Mouse (Mus musculus): ENCODE results near the gene Uvrag. TPM values are rescaled to one million over a fixed set of nuclear protein-coding genes. Genes with fewer than 3 reads are reported as not detected.

Uvrag gene
- polyA plus RNA-seq, 1 experiment, result 16.8 TPM

DNA sequence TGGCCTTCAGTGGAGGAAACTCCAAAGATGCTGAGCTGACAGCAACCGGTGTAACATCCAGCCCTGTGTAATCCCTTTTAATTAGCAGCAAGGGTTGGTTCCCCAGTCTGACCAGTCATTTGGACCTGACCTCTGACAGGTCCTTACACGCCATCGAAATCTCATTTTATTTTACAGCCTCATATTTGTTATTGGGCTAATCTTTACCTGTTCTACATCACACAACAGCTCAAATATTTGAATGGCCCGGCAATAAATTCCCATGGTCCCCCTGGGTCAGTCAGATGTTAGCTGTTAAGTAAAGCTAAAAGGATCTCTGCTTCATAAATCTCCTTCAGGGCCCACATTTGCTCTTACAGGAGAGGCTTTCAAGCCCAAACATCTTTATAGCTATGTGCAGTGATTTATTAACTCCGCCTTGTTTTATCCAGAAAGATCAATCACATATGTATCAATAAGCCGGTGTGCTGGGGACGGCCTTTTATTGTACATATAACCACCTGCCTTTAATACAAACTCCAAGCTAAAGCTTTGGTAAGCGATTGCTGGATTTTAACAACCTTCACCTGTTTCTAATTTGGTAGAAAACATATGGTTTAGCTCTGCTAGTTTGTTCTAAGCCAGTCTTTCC, 183.7 kb downstream of the Uvrag start:
- no peak for DNase-seq (ENCODE audit: extremely low spot score in 1 of 2, low spot score in 1 of 2)

DNA sequence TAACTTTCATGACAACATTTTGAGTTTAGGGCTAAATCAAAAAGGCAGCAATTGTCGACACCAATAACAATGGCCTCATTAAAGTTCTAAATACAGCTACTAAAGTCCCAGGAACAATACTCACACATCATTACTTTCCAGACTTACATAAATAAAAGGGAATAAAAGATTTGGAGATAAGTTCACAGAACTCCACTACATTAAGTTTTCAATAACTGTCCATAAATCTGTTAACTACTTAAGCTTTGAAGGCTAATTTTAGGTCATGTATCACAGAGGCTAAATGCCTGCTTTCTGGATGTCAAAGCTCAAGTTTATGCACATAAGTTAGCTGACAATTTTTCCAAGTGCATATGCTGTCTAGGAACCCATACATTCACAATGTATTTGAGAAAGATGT, 184.3 kb downstream of the Uvrag start:
- no peak for DNase-seq (ENCODE audit: extremely low spot score in 1 of 2, low spot score in 1 of 2)

DNA sequence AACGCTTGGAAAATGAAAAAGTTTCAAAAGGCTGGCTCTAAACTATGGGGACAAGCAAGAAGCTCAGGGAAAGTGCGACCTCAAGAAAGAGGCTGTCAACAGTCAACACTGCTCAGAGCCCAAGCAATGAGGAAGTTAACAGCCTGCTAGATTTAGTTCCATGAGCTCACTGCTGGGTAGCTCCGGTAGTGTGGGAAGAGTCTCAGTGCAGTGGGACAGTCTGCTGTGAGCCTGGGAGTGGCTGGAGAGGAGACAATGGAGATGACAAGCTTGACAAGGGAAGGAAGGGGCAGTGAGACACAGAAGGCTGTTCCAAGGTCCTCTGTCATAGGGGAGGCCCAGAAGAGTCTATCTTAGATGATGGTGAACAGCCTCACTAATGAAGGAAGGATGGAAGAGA, 187.3 kb downstream of the Uvrag start:
- DNase-seq (ENCODE audit: extremely low spot score in 1 of 2, low spot score in 1 of 2), result no peak

DNA sequence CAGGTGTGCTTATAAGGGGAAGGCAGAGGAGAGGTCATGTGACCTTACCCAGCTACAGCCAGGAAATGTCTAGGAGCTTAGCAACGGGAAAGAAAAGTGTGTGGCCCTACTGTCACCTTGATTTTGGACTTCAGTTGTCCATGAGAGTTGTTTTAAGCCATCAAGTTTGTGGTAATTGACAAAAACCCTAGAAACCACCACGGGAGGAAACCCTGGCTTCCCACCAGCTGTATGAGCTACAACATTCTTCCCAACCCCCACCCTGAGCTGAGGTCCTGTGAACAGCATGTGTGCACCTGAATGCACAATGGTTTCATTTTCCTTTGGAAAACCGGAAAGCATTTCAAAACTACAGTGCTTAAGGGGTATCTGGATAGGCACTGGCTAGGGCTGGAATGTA, 196.0 kb downstream of the Uvrag start:
- DNase-seq (ENCODE audit: extremely low spot score in 1 of 2, low spot score in 1 of 2), result no peak

DNA sequence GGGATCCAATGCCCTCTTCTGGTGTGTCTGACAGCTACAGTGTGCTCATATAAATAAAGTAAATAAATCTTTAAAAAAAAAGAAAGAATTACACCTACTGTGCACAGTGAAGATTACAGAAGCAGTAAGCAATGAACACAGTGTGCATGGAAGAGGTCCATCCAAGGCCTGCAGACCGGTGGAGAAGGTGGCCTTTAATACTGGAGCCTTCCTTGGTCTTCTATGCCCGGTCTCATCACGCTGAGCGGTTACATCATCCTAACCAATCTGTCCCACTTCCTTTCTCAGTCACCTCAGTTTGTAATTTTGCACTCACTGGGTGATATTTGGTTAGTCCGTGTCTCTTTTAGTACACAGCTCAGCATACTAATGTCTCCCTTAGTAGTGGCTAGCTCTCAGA, 197.3 kb downstream of the Uvrag start:
- DNase-seq (ENCODE audit: extremely low spot score in 1 of 2, low spot score in 1 of 2), result no peak

DNA sequence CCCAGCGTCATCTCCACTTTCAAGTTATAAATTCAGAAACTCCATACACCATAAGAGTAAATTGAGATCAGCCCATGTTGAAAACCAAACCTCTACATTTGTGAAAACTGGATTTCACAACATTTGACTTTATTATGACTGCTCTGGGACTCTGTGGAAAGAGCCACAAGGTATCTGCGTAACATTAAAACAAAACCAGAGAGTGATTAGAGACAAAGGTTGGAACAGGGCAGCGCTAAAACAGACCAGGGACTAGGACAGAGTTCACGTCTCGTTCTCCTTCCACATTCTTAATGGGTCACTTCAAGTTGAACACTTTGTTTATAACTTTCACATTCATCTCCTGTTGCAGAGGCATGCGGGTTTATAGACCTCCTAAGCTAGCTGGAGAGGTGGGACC, 198.2 kb downstream of the Uvrag start:
- no peak for DNase-seq (ENCODE audit: extremely low spot score in 1 of 2, low spot score in 1 of 2)

DNA sequence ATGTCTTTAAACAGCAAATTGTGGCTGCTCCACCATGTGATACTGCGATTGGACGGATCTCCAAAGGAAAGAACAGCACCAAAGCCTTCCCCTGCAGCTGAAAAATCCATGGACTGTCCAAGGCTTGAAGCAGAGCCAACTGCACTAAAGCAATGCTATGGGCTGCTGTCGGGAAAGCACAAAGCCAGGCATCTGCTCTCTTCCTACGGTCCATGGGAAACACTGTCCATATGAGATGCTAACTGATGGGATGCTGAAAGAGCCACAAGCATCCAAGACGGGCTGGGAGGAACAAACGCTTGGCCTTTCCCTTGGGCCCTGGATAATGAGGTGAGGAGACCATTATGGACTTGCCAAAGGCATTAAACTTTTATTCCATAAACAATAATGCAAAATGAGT, 201.7 kb downstream of the Uvrag start:
- no peak for DNase-seq (ENCODE audit: extremely low spot score in 1 of 2, low spot score in 1 of 2)

DNA sequence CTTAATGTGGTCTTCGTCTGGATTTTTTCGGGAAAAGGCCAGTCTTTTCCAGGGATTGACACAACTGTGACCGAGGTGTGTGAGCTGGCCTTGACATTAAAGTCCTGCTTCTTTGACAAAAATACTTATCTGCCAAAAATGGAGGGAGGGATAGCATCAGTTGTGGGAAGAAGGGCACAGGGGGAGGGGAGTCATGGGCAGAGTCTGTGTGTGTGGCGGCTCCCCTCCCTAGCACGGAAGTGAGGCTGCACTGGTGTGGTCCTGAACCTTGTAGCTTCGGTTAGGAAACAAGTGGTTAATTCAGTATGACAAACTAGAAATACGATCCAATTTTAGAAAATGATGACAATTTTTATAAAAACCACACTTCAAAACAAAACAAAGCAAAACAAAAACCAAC, 202.3 kb downstream of the Uvrag start:
- no peak for DNase-seq (ENCODE audit: extremely low spot score in 1 of 2, low spot score in 1 of 2)

DNA sequence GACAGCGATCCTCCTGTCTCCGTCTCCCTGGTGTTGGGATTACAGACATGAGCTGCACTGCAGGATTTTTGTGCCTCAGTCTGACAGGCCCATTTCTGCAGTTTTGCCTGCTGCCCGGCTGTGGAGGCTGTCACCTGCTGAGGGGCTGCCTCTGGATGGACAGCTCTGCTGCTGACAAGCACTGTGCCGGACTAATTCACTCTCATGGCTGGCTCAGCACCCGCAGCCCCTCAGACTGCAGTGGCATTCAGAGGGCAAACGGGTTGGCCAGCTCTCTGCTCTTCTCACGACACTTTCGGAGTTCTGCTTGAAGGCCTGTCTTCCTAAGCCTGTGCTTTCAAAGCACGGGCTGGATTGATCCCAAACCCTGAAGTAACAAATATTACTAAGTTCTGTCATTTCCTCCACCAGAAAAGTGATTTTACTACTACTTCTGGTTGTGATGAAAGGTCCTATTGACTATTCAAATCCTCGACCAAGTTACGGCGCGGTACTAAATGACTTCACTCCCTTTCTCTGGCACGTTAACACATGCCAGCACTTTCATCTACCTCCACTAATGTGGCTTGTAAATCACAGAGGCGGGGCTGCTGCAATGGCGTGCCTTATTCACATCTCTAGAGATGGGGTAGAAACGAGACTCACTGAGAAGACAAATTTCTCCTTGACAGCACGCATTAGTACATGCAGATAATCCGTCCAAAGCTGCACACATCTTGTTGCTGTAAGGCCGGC, 203.7 kb downstream of the Uvrag start:
- DNase-seq (ENCODE audit: extremely low spot score in 1 of 2, low spot score in 1 of 2), result no peak

DNA sequence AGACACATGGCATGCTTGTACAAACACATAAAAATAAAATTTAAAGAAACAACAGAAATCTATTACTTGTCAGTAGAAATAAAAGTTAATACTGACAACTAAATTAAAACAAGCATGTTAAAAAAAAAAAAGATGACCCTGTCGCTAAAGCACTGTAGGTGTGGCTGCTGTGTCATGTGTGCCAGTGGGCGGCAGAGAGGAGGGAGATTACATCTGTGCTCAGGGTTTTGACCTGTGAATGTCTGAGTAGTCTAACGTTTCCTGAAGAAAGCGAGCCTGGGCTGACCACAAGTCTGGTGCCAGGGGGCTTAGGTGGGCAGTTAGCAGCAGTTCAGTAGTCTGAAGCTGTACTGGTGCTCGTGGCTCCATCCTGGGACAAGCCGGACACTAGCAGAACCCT, 205.2 kb downstream of the Uvrag start:
- no peak for DNase-seq (ENCODE audit: extremely low spot score in 1 of 2, low spot score in 1 of 2)

DNA sequence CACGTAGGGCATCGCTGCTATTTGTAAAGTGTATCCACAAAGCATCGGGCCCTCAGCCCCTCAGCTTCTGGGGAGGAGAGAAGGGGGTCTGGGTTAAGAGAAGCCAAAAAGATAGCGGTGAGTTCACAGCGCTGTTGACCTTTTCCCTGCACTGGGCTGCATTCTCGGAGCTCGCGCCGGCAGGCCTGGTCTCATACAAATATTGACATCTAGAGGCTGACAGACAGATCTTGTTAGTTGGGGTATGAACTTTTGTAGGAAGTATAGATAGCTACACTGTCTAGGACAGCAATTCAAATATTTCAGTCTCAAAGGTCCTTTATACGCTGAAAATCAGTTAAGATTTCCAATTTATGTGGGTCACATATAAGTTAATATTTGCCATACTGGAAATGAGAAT, 205.7 kb downstream of the Uvrag start:
- no peak for DNase-seq (ENCODE audit: extremely low spot score in 1 of 2, low spot score in 1 of 2)

DNA sequence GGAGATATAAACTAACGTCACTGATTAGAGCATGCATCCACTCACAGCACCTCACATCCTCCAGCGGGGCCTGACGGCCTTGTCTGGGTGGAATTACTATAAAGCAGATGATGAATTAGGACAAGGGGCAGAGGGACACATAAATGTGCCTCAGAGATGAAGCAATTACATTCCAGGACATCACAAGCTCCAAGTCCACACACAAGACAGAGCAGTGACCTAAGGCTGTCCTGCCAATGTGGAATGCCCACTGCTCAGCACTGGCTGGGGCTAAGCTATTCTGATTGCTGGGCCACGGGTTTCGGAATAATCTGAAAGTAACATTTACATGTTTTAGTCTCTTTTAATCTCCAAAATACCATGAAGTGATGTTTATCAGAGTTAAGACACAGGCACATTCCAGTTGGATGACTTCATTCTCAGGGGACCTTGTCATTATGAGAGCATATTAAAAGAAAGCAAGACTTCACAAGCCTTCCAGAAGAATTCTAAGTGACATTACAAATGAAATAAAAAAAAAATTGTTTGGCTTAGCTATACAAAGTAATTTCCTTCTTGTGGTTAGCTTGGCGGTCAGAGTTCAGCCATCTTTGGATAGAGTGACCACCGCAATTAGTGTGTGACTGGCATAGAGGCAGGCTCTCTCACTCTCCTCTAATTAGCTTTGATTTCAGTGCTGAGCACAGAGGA, 212.5 kb downstream of the Uvrag start:
- DNase-seq (ENCODE audit: extremely low spot score in 1 of 2, low spot score in 1 of 2), result no peak

DNA sequence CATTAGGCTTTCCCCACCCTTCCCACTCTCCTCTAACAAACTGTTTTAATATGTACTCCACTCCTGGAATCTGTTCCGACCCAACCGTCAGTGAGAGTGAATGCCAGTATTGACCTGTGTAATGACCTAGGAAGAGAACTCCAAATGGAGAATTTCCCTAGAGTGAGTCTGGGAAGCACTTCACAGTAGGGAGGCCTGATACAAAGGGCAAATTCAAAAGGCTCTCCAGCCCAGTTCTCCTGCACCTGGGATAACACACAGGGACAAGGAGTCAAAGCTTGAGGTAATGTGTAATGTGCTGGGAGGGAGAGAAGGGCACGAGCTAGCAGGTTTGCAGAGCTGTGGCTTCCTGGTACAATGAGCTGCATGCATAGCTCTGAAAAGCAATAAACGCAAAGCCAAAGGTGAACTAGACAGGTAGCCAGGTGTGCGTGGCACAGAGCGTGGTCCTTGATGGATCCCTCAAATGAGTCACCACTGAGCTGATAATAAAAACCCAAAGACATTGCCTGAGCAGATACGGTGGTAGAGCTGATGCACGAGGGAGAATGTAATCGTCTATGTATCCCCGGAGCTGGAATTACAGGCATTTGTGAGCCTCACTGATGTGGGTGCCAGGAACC, 213.9 kb downstream of the Uvrag start:
- DNase-seq (ENCODE audit: extremely low spot score in 1 of 2, low spot score in 1 of 2), result no peak

DNA sequence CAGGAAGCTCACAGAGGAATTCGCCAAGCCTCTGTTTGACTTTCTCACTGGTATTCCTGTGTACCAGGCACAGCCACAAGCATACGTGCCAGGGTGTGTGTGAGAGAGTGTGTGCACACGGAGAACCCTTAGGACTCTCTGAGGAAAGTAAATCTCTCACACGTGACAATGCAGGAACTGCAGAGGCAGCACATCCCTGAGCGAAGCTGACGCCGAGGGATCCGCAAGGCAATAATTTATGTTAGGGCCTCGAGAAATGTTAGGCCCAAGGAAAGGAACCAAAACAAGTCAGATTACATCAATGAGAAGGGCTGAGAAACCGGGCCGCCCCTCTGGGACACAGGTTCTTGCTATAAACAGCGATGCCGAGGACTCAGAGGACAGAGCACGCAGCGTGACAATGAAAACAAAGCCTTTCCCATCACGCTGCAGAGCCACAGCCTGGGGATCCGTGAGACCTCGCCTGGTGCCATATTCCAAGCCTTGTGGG, 216.5 kb downstream of the Uvrag start:
- DNase-seq (ENCODE audit: extremely low spot score in 1 of 2, low spot score in 1 of 2), result peak in 1 of 2 experiments; percentile 26

DNA sequence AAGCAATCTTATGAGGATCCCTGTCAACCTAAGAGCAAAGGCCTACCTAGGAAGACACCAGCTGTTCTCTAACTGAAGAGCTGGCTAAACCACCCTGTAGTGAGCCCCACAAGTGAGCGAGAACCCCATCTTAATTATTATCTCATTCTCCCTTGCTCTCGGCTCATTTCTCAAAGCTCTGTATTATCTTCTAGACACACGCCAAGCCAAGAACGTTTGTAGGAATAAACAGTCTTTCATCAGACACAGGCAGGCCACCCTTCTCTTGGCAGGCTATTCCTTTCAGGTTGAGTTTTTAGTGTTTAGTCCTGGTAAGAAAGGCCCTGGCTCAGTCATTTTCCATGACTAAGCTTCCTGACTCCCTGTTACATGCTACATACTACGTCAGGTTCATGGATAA, 218.0 kb downstream of the Uvrag start:
- no peak for DNase-seq (ENCODE audit: extremely low spot score in 1 of 2, low spot score in 1 of 2)

DNA sequence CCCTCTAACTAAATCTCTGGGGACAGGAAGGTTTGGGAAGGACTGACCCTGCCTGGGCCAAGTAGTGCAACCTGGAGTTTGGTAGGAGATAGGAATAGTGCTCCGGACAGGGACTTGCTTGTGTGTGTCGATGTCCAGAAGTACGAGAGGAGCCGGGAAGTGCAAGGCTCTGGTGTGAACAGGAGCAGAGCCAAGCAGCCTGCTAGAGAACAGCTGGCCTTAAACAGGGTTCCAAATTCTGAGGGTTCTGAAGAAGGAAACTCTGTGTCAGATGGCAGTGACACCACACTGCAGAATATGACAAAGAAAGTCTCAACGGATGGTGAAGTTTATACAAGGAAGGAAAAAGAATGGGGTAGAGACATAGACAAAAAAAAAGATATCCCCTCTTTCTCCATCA, 223.5 kb downstream of the Uvrag start:
- no peak for DNase-seq (ENCODE audit: extremely low spot score in 1 of 2, low spot score in 1 of 2)

DNA sequence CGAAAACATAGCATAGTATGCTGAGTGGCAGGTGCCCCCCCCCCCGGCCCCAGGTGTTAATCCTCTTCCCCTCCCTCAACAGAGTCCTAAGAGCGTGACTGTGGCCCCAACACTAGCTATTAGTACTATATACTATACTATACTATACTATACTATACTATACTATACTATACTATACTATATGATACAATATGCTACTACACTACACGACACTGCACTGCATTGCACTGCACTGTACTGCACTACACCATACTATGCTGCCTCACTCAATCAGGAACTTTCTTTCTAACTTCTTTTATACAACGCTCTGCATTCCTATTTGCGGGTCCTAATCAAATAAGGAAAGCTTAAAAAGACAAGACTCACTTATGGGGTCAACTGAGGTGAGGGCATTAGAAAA, 224.4 kb downstream of the Uvrag start:
- DNase-seq (ENCODE audit: extremely low spot score in 1 of 2, low spot score in 1 of 2), result no peak

DNA sequence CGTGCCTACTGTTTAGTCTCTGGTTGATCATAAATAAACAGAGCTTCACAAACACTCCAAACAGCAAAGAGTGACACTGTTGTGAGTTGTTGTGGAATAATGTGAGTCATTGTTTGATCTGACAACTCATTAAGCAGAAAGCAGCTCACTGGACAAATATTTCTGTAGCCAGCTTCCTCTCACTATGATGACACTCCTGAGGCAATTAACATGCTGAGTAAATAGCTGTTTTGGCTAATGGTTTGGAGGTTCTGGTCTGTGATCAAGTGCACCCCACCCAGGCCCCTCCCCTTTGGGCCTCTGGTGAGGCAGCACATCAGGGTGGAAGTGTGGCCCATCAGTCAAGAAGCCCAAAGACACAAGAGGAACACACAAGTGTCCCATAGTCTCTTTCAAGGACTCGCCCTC, 228.0 kb downstream of the Uvrag start:
- DNase-seq (ENCODE audit: extremely low spot score in 1 of 2, low spot score in 1 of 2), result no peak

DNA sequence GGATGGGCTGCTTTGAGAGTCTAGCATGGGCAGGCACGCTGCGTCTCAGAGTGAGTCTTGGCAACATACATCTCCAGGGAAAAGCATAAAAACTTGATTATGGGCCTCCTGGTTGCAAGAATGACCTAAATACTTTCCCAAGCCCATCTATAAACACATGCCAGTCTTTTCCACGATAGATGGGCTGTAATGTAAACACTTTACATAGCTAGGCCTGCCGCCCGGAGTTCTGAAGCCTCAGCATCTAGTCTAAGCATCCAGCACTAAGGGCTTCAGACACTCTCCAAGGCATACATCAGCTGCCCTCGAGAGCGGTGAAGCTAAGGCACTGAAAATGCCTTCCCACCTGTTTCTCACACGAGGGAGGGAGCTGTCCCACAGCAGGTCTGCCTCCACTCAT, 229.7 kb downstream of the Uvrag start:
- no peak for DNase-seq (ENCODE audit: extremely low spot score in 1 of 2, low spot score in 1 of 2)

DNA sequence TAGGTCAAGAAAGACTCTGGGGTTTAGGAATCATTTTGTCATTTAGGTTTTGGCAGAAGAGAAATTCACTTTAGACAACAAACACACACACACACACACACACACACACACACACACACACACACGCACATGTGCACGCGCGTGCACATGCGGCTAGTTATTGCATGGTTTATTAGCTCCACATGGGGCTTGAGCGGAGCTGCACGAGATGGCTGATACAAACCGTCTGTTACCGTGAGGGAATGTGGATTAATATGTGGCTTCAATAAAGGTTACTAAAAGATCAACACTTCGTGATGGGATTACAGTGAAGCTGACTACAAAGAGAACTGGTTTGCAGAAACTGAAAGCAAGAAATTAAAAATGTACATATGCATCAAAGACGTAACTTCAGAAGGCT, 230.2 kb downstream of the Uvrag start:
- DNase-seq (ENCODE audit: extremely low spot score in 1 of 2, low spot score in 1 of 2), result no peak

DNA sequence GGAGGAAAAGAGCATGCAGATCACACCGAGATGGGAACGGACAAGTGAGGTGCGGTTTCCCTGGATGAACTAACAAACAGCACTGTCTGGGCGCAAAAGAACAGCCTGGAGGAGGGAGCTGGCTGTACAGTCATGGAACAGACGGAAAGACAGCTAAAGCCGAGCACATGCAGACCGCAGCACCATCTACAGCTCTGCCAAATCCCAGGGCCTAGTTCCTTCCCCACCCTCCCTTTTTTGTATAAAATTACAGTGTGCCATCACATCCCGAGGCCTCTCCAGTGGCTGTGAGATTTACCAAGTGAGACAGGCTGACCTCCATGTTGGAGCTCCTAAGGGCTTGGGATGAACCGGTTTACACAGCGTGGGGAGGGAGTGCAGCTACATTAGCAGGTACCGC, 230.8 kb downstream of the Uvrag start:
- no peak for DNase-seq (ENCODE audit: extremely low spot score in 1 of 2, low spot score in 1 of 2)

All from frontal cortex, adult 2 months (tissue).